In genomic region chr17:28981081-28981480, GRCm38 (mm10) we compare ENCODE assay signal across 36 mouse cellular contexts. TPM values are rescaled to one million over a fixed set of nuclear protein-coding genes. Genes with fewer than 3 reads are reported as not detected.
A peak's percentile ranks its signal among the peaks of the same experiment; 100 is the strongest.
DNase-seq lines count a peak whose midpoint lies in the region; ATAC-seq lines count a peak whose summit lies in the region.
"Had no signal": no experiment of that assay in that cellular context is flagged by ENCODE, and none has a peak within 500 bp of the region (broad histone marks: within the 10 kb centered on the region; RNA-seq: fewer than 3 reads in every experiment).

No protein-coding gene starts in this region.

- H3K27ac ChIP-seq in liver, embryonic 13.5 days: peak overlapping the region; percentile 22; the same call in 1 of the 2 replicates
- peak overlapping the region; percentile 55; the same call in 1 of the 2 replicates for H3K27ac ChIP-seq in embryonic facial prominence, embryonic 15.5 days (replicated peaks)
- H3K27ac ChIP-seq: hindbrain, embryonic 10.5 days; hindbrain, embryonic 15.5 days; stomach, embryonic 15.5 days had no signal

- H3K4me3 ChIP-seq in liver, embryonic 13.5 days (replicated peaks): no peak overlapping the region
- H3K4me3 ChIP-seq in embryonic facial prominence, embryonic 15.5 days (replicated peaks): no peak overlapping the region
- H3K4me3 ChIP-seq: hindbrain, embryonic 10.5 days; hindbrain, embryonic 15.5 days; stomach, embryonic 15.5 days had no signal

- peaks cover 4% of the 10 kb centered on the region; the same call in 1 of the 2 replicates for H3K4me1 ChIP-seq in liver, embryonic 13.5 days (replicated peaks)
- H3K4me1 ChIP-seq in embryonic facial prominence, embryonic 15.5 days: no peaks in the 10 kb centered on the region
- H3K4me1 ChIP-seq: hindbrain, embryonic 10.5 days; hindbrain, embryonic 15.5 days; stomach, embryonic 15.5 days had no signal

- no peak overlapping the region for H3K9ac ChIP-seq in liver, embryonic 13.5 days
- H3K9ac ChIP-seq in embryonic facial prominence, embryonic 15.5 days: no peak overlapping the region
- H3K9ac ChIP-seq: hindbrain, embryonic 15.5 days; stomach, embryonic 15.5 days had no signal

- peaks cover 73% of the 10 kb centered on the region for H3K36me3 ChIP-seq in liver, embryonic 13.5 days
- H3K36me3 ChIP-seq in embryonic facial prominence, embryonic 15.5 days: peaks cover 78% of the 10 kb centered on the region

- 0 out of 2 replicates have a peak, but pooled peaks have one; percentile 31 for ATAC-seq in frontal cortex, adult (ENCODE audit: low TSS enrichment)
- no peak for ATAC-seq in liver, embryonic 13.5 days (ENCODE audit: low read depth)
- ATAC-seq in embryonic facial prominence, embryonic 15.5 days (ENCODE audit: insufficient number of reproducible peaks, low FRiP score, low TSS enrichment, low read depth): no peak

- H3K27me3 ChIP-seq in liver, embryonic 13.5 days: no peaks in the 10 kb centered on the region
- H3K27me3 ChIP-seq in embryonic facial prominence, embryonic 15.5 days: no peaks in the 10 kb centered on the region
- H3K27me3 ChIP-seq: CH12.LX; hindbrain, embryonic 15.5 days; stomach, embryonic 15.5 days had no signal

- H3K4me2 ChIP-seq in liver, embryonic 13.5 days: no peak overlapping the region
- no peak overlapping the region for H3K4me2 ChIP-seq in embryonic facial prominence, embryonic 15.5 days (replicated peaks)
- H3K4me2 ChIP-seq: hindbrain, embryonic 15.5 days; liver, embryonic 11.5 days; stomach, embryonic 15.5 days had no signal

- WGBS in liver, embryonic 13.5 days (ENCODE audit: insufficient replicate concordance): 89% methylated on average over 4 of the region's 4 CpGs
- WGBS in embryonic facial prominence, embryonic 15.5 days: 61% methylated on average over 4 of the region's 4 CpGs

- DNase-seq in frontal cortex, postnatal 10 days (ENCODE audit: low spot score in 2 of 2): no peak
- no peak for DNase-seq in liver, embryonic 13.5 days
- DNase-seq in liver (no peak), R1 (ENCODE audit: low read depth, low spot score) (peak; percentile 81)
- DNase-seq in cerebellum, adult 9-10 months: no peak
- no peak for DNase-seq in gastrocnemius, postnatal 4 days (ENCODE audit: low spot score in 2 of 2)
- DNase-seq: adrenal gland, adult 8-10 months; cerebellum, adult 11 months; cerebellum, postnatal 10 days; gastrocnemius, postnatal 10 days; heart, postnatal 14 days; kidney, adult 18-20 months; kidney, postnatal 10 days; layer of hippocampus, adult 9-11 months; lung, adult 2 months; lung, postnatal 10 days; midbrain, embryonic 14.5 days; right cerebral cortex, postnatal 14 days; thymus, postnatal 14 days had no signal

- H3K9me3 ChIP-seq in liver, embryonic 13.5 days (replicated peaks): no peaks in the 10 kb centered on the region
- no peaks in the 10 kb centered on the region for H3K9me3 ChIP-seq in embryonic facial prominence, embryonic 15.5 days (replicated peaks)
- H3K9me3 ChIP-seq: hindbrain, embryonic 10.5 days; hindbrain, embryonic 15.5 days; stomach, embryonic 15.5 days had no signal

RNA-seq across cellular contexts. Expression of gene Stk38, which starts 26.7 kb away (rescaled TPM):
- polyA plus RNA-seq in liver, embryonic 13.5 days (2015; fragmentation: Nextera tagmentation; extraction: Ambion mirVana): 38.4 and 44.6 TPM in 2 replicates
- 111 and 122 TPM in 2 replicates for polyA plus RNA-seq in embryonic facial prominence, embryonic 15.5 days (2015; fragmentation: Nextera tagmentation; extraction: Ambion mirVana)
- total RNA-seq in gastrocnemius, postnatal 4 days (2021): 10 to 100 TPM; 60.3 to 66.7 TPM

RNA-seq across cellular contexts. Expression of gene Kctd20, which starts 29.3 kb away (rescaled TPM):
- 65.8 and 78.6 TPM in 2 replicates for polyA plus RNA-seq in liver, embryonic 13.5 days (2015; fragmentation: Nextera tagmentation; extraction: Ambion mirVana)
- polyA plus RNA-seq in embryonic facial prominence, embryonic 15.5 days (2015; fragmentation: Nextera tagmentation; extraction: Ambion mirVana): 88.2 and 90.9 TPM in 2 replicates
- 10 to 100 TPM; 60.7 to 64.6 TPM for total RNA-seq in gastrocnemius, postnatal 4 days (2021)

RNA-seq across cellular contexts. Expression of gene Pxt1, which starts 37.4 kb away (rescaled TPM):
- 0.45 and 0.46 TPM in 2 replicates for polyA plus RNA-seq in liver, embryonic 13.5 days (2015; fragmentation: Nextera tagmentation; extraction: Ambion mirVana)
- 0.21 TPM in 1 of 2 replicates, not detected in the other for polyA plus RNA-seq in embryonic facial prominence, embryonic 15.5 days (2015; fragmentation: Nextera tagmentation; extraction: Ambion mirVana)
- not detected for total RNA-seq in gastrocnemius, postnatal 4 days (2021)
- total RNA-seq: adrenal gland, adult 8-10 months; CH12.LX; common myeloid progenitor, adult 5-6 weeks; gastrocnemius, postnatal 10 days; granulocyte monocyte progenitor cell, adult 5-6 weeks; left cerebral cortex, postnatal 10 days; monocyte, adult 5-6 weeks had no signal
- polyA plus RNA-seq: C2C12; heart, embryonic 14.5 days; hindbrain, embryonic 15.5 days; intestine, embryonic 14.5 days; limb, embryonic 11.5 days; midbrain, embryonic 14.5 days; neural tube, embryonic 14.5 days; stomach, embryonic 15.5 days; urinary bladder, adult 2 months had no signal

RNA-seq across cellular contexts. Expression of gene Srsf3, which starts 51.3 kb away (rescaled TPM):
- polyA plus RNA-seq in liver, embryonic 13.5 days (2015; fragmentation: Nextera tagmentation; extraction: Ambion mirVana): 320 and 398 TPM in 2 replicates
- polyA plus RNA-seq in embryonic facial prominence, embryonic 15.5 days (2015; fragmentation: Nextera tagmentation; extraction: Ambion mirVana): 485 and 487 TPM in 2 replicates
- 100 to 1,000 TPM; 129 TPM for total RNA-seq in gastrocnemius, postnatal 4 days (2021)
